Mouse (Mus musculus): ENCODE data around the gene Hrh3. TPM values are rescaled to one million over a fixed set of nuclear protein-coding genes. Genes with fewer than 3 reads are reported as not detected.

The Hrh3 gene
- total RNA-seq, 1 experiment from 2014 or later: not detected

DNA sequence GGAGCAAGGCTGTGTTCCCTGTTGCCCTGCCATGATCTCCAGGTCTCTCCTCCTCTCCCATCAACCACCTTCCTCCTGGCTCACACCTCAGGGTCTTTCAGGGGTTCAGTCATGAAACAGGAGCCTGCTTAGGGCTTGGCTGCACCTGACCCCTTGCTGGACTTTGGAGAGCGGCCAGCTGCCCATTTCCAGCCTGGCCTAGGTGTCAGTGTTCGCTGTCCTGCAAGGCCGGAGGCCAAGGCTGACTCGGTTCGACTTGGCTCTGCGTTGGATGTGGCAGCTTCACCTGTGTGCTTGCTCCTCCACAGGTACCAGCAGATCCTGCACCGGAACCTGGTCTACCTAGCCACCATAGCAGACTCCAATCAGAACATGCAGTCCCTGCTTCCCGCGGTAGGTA lies 51.3 kb downstream of the Hrh3 start:
- no peak for DNase-seq

DNA sequence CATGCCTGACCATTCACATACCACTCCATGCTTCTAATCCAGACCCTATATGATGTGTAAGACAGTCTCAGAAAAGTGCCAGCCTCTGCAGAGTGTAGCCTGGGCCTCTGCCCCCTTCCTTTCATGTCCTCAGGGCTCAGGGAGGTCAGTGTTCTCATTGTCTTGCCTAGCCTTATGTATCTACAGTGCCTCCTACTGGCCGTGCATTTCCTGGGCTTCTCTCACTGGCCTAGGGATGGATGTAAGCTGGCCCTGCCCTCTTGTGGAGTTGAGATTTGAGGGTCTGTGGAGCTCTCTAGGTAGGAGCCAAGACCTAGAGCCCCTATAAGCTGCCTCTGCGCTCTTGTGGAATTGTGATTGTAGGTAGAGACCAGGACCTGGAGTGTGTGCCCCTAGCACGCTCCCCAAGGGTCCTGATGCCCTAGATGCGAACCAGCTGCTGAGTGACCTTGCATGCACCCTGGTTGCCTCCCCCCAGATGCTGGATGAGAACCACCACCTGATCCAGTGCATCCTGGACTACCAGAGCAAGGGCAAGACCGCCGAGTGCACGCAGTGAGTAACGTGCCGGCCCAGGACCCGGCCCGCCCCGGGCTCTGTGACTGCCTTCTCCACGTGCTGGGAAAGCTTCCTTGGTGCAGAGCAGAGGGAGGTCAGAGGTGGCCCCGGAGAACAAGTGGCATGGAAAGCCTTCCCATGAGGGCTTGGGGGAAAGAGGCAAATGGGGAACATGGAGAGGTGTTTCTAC lies 52.1 kb downstream of the Hrh3 start:
- DNase-seq: peak; percentile 43

DNA sequence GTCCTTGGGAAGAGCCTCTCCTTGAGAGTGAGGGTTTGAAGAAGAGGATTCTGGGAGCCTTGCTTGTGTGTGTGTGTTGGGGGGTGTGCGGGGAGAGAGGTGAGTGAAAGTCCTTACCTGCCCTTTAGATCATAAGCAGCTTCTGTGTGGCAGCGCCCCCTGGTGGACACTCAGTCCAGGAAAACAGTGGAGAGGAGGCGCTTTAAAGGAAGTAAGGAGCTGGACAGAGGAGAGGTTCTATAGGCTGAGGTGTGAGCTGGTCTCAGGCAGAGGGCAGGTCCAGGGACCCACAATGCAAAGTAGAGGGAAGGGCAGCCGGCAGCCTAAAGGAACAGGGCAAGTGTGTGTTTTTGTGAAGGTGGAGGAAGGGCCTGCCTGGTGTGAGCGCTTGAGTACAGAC lies 53.3 kb downstream of the Hrh3 start:
- DNase-seq: peak; percentile 90

Other genes with a start within 250 kb of the Hrh3 start
- 20.7 and 21.6 TPM in 2 replicates for gene Taf4, start 127.8 kb downstream of the Hrh3 start, total RNA-seq (2021)
- gene Lsm14b, start 79.5 kb downstream of the Hrh3 start, total RNA-seq (2021): 36.0 and 36.8 TPM in 2 replicates
- 225 and 229 TPM in 2 replicates for gene Psma7, start 62.1 kb downstream of the Hrh3 start, total RNA-seq (2021)
- 7.0 and 7.5 TPM in 2 replicates for gene Ss18l1, start 62.0 kb downstream of the Hrh3 start, total RNA-seq (2021)
- 14.6 and 17.9 TPM in 2 replicates for gene Mtg2, start 33.9 kb downstream of the Hrh3 start, total RNA-seq (2021)
- 36.1 and 36.2 TPM in 2 replicates for gene Osbpl2, start 14.8 kb upstream of the Hrh3 start, total RNA-seq (2021)
- gene Adrm1, start 67.0 kb upstream of the Hrh3 start, total RNA-seq (2021): 126 and 130 TPM in 2 replicates
- 48.7 and 55.1 TPM in 2 replicates for gene Lama5, start 121.4 kb upstream of the Hrh3 start, total RNA-seq (2021)
- 787 and 921 TPM in 2 replicates for gene Rps21, start 152.9 kb upstream of the Hrh3 start, total RNA-seq (2021)
- 17.8 and 18.4 TPM in 2 replicates for gene Cables2, start 169.0 kb upstream of the Hrh3 start, total RNA-seq (2021)
- not detected in 2 replicates for gene Rbbp8nl, start 185.4 kb upstream of the Hrh3 start, total RNA-seq (2021)
- 0.15 and 0.26 TPM in 2 replicates for gene Gata5, start 230.2 kb upstream of the Hrh3 start, total RNA-seq (2021)